Mouse (Mus musculus) forebrain, embryonic 11.5 days (tissue): ENCODE measurements around the gene Actb. TPM values are rescaled to one million over a fixed set of nuclear protein-coding genes. Genes with fewer than 3 reads are reported as not detected.
A peak's percentile ranks its signal among the peaks of the same experiment; 100 is the strongest.

ENCODE experiments used
- ATAC-seq: fragments of 200-750 bp; cut with Nextera tagmentation; replicated peaks from 2 replicates; pipeline ENCODE4 v1.8.0; 2017; ENCODE audit warnings: moderate TSS enrichment; ENCODE audit not compliant: low FRiP score
- DNase-seq: peaks from one replicate; pipeline ENCODE4 v3.0.0-alpha.2; 2017; ENCODE audit warnings: low spot score
- H3K27ac ChIP-seq: fragments of 300-500 bp; sonication (generic); 2 replicates; pipeline ENCODE4 v1.5.1; 2014; ENCODE audit warnings: low read depth, low read length
- H3K27me3 ChIP-seq: fragments of 300-500 bp; sonication (generic); 2 replicates; pipeline ENCODE4 v1.6.1; 2014; ENCODE audit warnings: mild to moderate bottlenecking, low read length, mixed read lengths; ENCODE audit not compliant: control insufficient read depth, insufficient read depth
- H3K36me3 ChIP-seq: fragments of 300-500 bp; sonication (generic); 2 replicates; pipeline ENCODE4 v1.6.1; 2014; ENCODE audit warnings: mild to moderate bottlenecking, low read length, moderate library complexity, mixed read lengths; ENCODE audit not compliant: control insufficient read depth, insufficient read depth
- H3K4me1 ChIP-seq: fragments of 300-500 bp; sonication (generic); replicated peaks from 2 replicates; pipeline ENCODE4 v1.6.1; 2014; ENCODE audit warnings: low read length, mixed read lengths; ENCODE audit not compliant: control insufficient read depth, insufficient read depth
- H3K4me2 ChIP-seq: fragments of 300-500 bp; sonication (generic); 2 replicates; pipeline ENCODE4 v1.6.1; 2014; ENCODE audit warnings: low read depth, mild to moderate bottlenecking, low read length, moderate library complexity, mixed read lengths; ENCODE audit not compliant: severe bottlenecking
- H3K4me3 ChIP-seq: fragments of 300-500 bp; sonication (generic); 2 replicates; pipeline ENCODE4 v1.5.1; 2014; ENCODE audit warnings: low read depth, low read length
- H3K9ac ChIP-seq: fragments of 300-500 bp; sonication (generic); 2 replicates; pipeline ENCODE4 v1.6.1; 2014; ENCODE audit warnings: low read length
- H3K9me3 ChIP-seq: fragments of 300-500 bp; sonication (generic); 2 replicates; pipeline ENCODE4 v1.6.1; 2016; ENCODE audit warnings: low read length, mixed read lengths; ENCODE audit not compliant: control insufficient read depth
- WGBS: fragments of 180-500 bp; shearing (Covaris S2); extraction: QIAGEN DNeasy Blood & Tissue Kit; methylation state at CpG from one replicate; pipeline ENCODE4 v1.1.7; 2014; 5-methylcytosine and 5-hydroxymethylcytosine counted together
- polyA plus RNA-seq: library from polyadenylated mRNA; unstranded; fragments of >200 nt; fragmentation: Nextera tagmentation; extraction: Ambion mirVana; gene quantifications from 2 replicates; pipeline ENCODE4 v1.2.1, GENCODE M21; 2014

The Actb gene
- polyA plus RNA-seq, 1 experiment from 2014 or later, result 13,526 TPM

- H3K4me3 ChIP-seq, result no peak overlapping the region
- ATAC-seq, result no peak
Observed at GRCm38 (mm10) chr5:142901846-142902505, 4.6 kb downstream of the Actb start.

GRCm38 (mm10) chr5:142901355-142901802 is 5.2 kb downstream of the Actb start:
- Histone ChIP-seq H3K36me3 (peaks cover 33% of the 10 kb centered on the region), H3K9me3 (no peaks in the 10 kb centered on the region)
- WGBS, result 86% methylated on average over 7 of the region's 7 CpGs

More at GRCm38 (mm10) chr5:142901846-142902505, 4.6 kb downstream of the Actb start:
- H3K4me2 ChIP-seq, result no peak overlapping the region
- H3K4me1 ChIP-seq, result peaks cover 16% of the 10 kb centered on the region; the same call in 1 of the 2 replicates
- H3K9me3 ChIP-seq, result no peaks in the 10 kb centered on the region
- no peak overlapping the region for H3K9ac ChIP-seq
- no peaks in the 10 kb centered on the region for H3K27me3 ChIP-seq
- peaks cover 33% of the 10 kb centered on the region for H3K36me3 ChIP-seq
- DNase-seq, result no peak
- 74% methylated on average over 4 of the region's 4 CpGs for WGBS
- H3K27ac ChIP-seq, result no peak overlapping the region

GRCm38 (mm10) chr5:142900651-142901050 is 5.9 kb downstream of the Actb start:
- Histone ChIP-seq H3K9ac (no peak overlapping the region), H3K4me2 (no peak overlapping the region), H3K4me3 (no peak overlapping the region), H3K27ac (no peak overlapping the region), H3K36me3 (peaks cover 33% of the 10 kb centered on the region), H3K4me1 (peaks cover 16% of the 10 kb centered on the region; the same call in 1 of the 2 replicates), H3K27me3 (no peaks in the 10 kb centered on the region), H3K9me3 (no peaks in the 10 kb centered on the region)
- ATAC-seq, result no peak
- 90% methylated on average over 7 of the region's 7 CpGs for WGBS
- no peak for DNase-seq

More at GRCm38 (mm10) chr5:142901355-142901802, 5.2 kb downstream of the Actb start:
- peaks cover 16% of the 10 kb centered on the region; the same call in 1 of the 2 replicates for H3K4me1 ChIP-seq
- no peak overlapping the region for H3K27ac ChIP-seq
- ATAC-seq (no peak), DNase-seq (peak; percentile 73)
- H3K27me3 ChIP-seq, result no peaks in the 10 kb centered on the region
- no peak overlapping the region for H3K4me3 ChIP-seq
- H3K9ac ChIP-seq, result no peak overlapping the region
- H3K4me2 ChIP-seq, result no peak overlapping the region

- 82% methylated on average over 5 of the region's 5 CpGs for WGBS
- peaks cover 29% of the 10 kb centered on the region for H3K36me3 ChIP-seq
- no peak for ATAC-seq
Observed at GRCm38 (mm10) chr5:142899932-142900533, 6.5 kb downstream of the Actb start.

GRCm38 (mm10) chr5:142899057-142899601 is 7.4 kb downstream of the Actb start:
- DNase-seq, result no peak
- Histone ChIP-seq H3K4me2 (no peak overlapping the region), H3K9ac (no peak overlapping the region), H3K36me3 (peaks cover 21% of the 10 kb centered on the region), H3K4me1 (peaks cover 13% of the 10 kb centered on the region; the same call in 1 of the 2 replicates), H3K27me3 (no peaks in the 10 kb centered on the region), H3K27ac (no peak overlapping the region), H3K9me3 (no peaks in the 10 kb centered on the region), H3K4me3 (no peak overlapping the region)
- no peak for ATAC-seq
- WGBS, result 87% methylated on average over 9 of the region's 9 CpGs

More at GRCm38 (mm10) chr5:142899932-142900533, 6.5 kb downstream of the Actb start:
- Histone ChIP-seq H3K4me1 (peaks cover 18% of the 10 kb centered on the region; the same call in 1 of the 2 replicates), H3K4me3 (no peak overlapping the region), H3K4me2 (no peak overlapping the region), H3K9me3 (no peaks in the 10 kb centered on the region), H3K9ac (no peak overlapping the region), H3K27ac (no peak overlapping the region), H3K27me3 (no peaks in the 10 kb centered on the region)
- no peak for DNase-seq

GRCm38 (mm10) chr5:142898316-142898715 is 8.2 kb downstream of the Actb start:
- peaks cover 16% of the 10 kb centered on the region for H3K36me3 ChIP-seq
- no peak overlapping the region for H3K4me2 ChIP-seq
- no peaks in the 10 kb centered on the region for H3K9me3 ChIP-seq
- ATAC-seq (no peak), DNase-seq (no peak)
- 94% methylated on average over 4 of the region's 4 CpGs for WGBS
- peaks cover 10% of the 10 kb centered on the region; the same call in 1 of the 2 replicates for H3K4me1 ChIP-seq
- no peak overlapping the region for H3K9ac ChIP-seq
- no peaks in the 10 kb centered on the region for H3K27me3 ChIP-seq
- H3K27ac ChIP-seq, result no peak overlapping the region
- no peak overlapping the region for H3K4me3 ChIP-seq

GRCm38 (mm10) chr5:142897568-142898248 is 8.8 kb downstream of the Actb start:
- no peaks in the 10 kb centered on the region for H3K9me3 ChIP-seq
- peaks cover 10% of the 10 kb centered on the region for H3K36me3 ChIP-seq
- ATAC-seq, result no peak
- H3K4me1 ChIP-seq, result 0 out of 2 replicates have a peak, but pooled peaks cover 8% of the 10 kb centered on the region
- no peak overlapping the region for H3K9ac ChIP-seq
- H3K4me3 ChIP-seq, result no peak overlapping the region
- 92% methylated on average over 7 of the region's 7 CpGs for WGBS
- H3K27me3 ChIP-seq, result no peaks in the 10 kb centered on the region
- DNase-seq, result no peak
- no peak overlapping the region for H3K27ac ChIP-seq
- H3K4me2 ChIP-seq, result no peak overlapping the region

GRCm38 (mm10) chr5:142896713-142897112 is 9.8 kb downstream of the Actb start:
- no peak overlapping the region for H3K27ac ChIP-seq
- H3K9ac ChIP-seq, result no peak overlapping the region
- H3K4me2 ChIP-seq, result no peak overlapping the region
- 89% methylated on average over 5 of the region's 5 CpGs for WGBS
- DNase-seq, result no peak
- no peaks in the 10 kb centered on the region for H3K27me3 ChIP-seq
- no peak overlapping the region for H3K4me3 ChIP-seq
- no peak for ATAC-seq
- H3K36me3 ChIP-seq, result 0 out of 2 replicates have a peak, but pooled peaks cover 5% of the 10 kb centered on the region
- no peaks in the 10 kb centered on the region for H3K9me3 ChIP-seq
- H3K4me1 ChIP-seq, result 0 out of 2 replicates have a peak, but pooled peaks cover 5% of the 10 kb centered on the region
